Mouse (Mus musculus): ENCODE data around the gene Ctrc.

The Ctrc gene

DNA sequence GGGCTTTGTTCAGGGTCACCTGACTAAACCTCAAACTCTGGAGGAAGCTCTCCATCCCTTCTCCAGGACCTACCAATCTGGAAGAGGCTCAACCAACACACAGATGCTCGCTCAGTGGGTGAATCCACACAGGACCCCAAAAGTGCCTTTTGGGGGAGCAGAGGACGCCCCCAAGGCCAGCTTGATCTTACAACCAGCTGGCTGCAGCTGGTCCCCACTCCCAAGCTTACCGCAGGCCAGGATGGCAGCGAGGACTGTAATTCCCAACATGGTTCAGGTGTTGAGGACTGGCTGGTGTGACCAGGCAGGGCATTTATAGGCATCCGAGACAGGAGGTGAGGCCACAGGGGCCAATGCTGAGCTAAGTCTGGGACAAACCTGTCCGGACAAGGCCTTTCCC, at the start of gene Ctrc:
Ctrc (minus strand) TSS at position 361 of the 400 bp plus-strand sequence.
- DNase-seq (ENCODE audit: low spot score in 2 of 2), result no peak

DNA sequence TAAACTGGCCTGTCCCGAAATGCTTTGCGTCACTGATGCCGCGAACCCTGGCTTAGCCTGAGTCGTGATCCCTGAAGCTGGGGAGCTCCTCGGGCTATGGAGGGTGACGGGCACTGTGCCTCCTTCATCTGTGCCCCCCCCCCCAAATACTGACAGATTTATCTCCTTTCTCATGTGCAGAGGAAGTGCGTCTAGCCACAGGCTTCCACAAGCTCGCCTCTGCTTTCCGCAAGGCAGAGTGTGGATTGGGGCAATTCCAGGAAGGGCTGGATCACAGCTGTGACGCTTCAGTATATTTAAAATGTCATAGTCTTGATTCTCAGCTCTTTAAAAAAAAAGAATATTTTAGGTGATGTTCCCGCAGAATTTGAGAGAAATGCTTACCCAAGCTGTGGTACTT, 49.6 kb upstream of the Ctrc start:
- DNase-seq (ENCODE audit: low spot score in 2 of 2), result no peak

DNA sequence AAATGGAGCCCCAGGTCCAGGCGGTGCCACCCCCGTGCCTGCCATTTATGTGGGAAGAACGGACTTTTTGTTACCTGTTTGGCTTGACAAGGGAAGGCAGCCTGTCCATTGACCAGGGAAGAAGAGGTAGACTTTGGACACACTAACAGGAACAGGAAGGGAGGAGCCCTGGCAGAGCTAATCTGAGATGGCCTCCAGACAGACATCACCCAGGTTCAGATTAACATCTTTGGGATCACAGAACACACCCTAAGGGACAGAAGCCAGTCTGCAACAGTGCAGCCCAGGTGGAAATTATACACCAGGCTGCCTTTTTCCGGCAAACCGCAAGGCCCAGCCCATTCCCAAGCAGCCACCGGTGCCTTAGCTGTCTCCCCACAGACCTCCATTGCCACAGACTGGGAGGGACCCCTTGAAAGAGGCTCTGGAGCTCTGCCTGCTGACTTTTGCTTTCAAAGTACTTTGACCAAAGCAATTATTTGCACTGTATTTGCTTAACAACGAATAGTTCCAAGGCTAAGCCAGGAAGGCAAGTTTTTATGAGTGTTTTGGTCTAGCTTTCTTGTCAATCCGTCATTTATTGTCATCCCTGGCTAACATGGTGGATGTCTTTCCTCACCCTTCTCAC, 47.1 kb upstream of the Ctrc start:
- DNase-seq (ENCODE audit: low spot score in 2 of 2), result no peak

DNA sequence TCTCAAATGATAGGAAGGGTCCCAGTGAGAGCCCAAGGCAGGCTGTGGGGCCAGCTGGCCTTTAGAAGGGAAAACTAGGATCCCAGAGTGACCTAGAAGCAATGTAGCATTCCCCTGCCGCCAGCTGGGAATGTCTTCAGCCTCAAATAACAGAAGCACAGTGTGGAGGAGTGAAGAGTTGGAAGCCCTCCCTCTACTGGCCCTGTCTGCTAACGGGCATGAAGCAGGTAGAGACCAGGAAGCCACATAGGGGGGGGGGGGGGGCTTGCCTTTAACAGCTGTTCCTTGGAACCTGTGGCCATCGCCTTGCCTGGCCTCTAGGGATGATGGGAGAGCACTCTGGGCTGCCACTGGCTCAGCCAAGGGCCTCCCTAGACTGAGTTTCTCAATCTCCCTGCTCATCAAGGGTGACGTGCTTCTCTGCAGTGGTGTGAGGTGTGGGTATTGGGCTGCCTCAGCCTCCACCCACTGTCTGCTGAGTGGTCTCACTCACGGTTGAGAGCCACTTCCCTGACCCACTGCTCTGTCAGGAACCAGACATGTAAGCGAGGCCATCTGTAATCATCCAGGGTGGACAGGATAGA, 40.3 kb upstream of the Ctrc start:
- DNase-seq (ENCODE audit: low spot score in 2 of 2), result no peak

DNA sequence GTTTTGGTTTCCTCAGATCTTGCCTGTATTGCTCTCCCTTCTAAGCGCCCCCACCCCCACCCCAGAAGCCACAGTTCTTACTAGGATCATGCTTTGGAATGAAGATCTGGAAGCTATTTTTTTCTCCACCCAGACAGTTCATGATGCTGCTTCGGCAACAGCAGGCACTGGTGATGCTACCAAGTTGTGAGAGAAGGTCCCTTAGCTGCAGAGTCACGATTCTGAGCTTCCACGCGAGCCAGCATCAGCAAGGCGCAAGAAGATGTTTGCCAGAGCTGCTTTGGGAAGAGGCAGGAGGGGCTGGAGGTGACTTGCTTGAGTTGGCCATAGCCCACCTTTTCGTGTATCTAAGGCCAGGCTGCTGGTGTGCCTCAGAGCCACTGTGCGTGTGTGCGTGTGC, 39.3 kb upstream of the Ctrc start:
- DNase-seq (ENCODE audit: low spot score in 2 of 2), result no peak

DNA sequence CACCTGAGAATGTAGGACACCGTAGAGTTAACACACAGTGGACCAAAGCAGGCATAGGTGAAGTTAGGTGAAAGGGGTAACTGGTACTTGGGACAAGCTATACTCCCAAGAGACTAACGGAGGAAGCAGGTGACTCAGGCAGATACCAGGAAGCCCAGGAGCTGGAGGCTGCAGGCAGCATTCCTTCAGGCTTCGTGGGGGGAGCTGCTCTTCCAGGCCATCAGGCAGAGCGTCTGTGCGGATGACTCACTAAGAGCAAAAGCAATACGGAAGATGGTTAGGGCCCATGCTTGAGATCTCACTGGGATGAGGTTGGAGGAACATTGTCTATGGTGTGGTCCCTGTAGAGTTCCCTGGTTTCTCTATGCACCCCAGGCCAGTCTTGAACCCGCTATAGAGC, 36.7 kb upstream of the Ctrc start:
- DNase-seq (ENCODE audit: low spot score in 2 of 2), result no peak

DNA sequence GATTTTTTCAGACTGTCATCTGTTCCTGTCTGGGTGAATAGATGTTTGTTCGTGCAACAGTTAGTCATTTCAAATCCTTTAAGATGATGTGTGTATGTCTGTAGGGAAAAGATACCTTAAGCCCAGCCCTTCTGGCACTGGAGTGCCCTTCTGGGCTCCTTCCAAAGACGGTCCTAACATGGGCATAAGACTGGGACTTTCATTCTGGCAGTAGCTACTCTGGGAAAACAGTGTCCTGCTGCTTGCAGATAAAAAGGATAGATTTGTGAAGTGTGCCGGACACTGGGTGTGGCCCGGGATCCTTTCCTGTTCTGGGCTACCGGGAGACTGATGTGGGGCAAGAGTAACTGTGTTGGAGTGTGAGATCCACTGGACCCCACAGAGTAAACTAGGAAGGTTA, 35.8 kb upstream of the Ctrc start:
- no peak for DNase-seq (ENCODE audit: low spot score in 2 of 2)

DNA sequence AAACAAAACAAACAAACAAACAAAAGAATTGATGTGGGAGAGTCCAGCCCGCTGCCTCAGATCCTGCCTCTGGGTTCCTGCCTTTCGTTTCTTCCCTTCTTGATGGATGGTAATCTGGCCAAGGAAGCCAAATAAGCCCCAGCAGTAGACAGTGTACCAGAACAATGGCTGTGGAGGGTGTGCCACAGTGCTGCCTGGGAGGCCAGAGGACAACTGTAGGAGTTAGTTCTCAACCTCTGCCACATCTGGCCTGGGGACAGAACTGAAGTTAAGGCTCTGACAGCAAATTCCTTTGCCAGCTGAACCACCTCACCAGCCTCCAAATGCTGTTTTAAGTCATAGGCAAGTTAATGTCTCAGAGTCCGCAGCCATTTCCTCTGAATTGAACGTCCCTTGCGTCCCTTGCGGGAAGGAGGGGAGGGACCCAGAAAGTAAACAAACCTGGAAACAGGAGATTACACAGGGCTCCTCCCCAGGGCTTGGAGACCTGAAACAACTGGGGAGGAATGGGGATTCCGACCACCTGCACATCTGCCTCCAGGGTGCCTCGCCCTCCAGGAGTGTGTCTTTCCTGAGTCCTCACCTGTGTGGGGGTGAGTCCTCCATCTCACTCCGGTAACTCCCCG, 35.2 kb upstream of the Ctrc start:
- no peak for DNase-seq (ENCODE audit: low spot score in 2 of 2)

DNA sequence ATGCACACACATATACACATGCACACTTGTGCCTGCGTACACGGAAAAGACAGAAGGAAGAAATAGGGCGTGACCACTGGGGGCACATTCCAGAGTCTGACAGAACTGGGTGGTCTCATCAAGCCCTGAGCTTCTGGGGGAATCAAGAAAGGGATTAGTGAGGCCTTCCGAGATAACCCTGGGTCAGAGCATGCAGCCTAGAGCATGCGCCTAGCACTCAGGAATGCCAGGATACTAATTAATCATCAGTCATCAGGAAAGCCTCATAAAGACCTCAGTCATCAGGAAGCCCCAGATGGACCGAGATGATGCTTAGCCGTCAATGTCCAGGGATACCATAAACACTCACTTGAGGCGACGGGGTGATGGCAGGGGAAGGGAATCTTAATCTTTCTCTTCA, 33.7 kb upstream of the Ctrc start:
- no peak for DNase-seq (ENCODE audit: low spot score in 2 of 2)

DNA sequence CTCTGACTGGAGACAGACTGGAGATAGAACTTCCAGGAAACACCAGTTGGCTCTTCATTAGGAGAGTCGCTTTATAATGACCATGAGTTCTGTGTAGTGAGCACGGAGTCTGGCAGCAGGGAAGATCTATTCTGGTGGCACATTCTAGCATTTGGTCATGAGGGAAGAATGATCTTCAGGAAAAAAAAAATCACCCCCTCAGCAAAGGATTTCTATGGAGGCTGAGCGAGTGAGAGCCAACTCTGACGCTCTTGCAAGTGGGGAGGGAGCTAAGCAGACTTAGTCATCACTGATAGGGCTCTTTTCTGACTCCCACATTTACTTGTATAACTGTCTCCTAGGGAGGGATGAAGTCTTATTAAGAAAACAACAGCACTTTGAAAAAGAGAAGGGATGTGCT, 32.9 kb upstream of the Ctrc start:
- no peak for DNase-seq (ENCODE audit: low spot score in 2 of 2)

DNA sequence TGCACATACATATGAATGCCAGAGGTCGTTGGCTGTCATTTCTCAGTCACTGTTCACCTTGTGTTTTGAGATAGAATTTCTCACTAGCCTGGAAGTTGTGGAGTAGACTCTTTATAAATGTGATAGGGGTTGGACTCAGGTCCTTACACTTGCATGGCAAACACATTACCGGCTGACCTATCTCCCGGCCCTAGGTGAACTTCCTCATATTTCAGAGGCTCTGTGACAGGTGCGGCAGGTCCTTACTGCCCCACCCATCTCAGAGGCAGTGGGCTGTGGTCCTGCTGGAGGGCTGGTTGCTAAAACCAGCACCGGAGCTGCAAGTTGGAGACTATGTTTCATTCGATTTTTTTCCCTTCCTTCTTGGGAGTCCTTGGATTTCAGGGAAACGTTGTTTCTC, 32.5 kb upstream of the Ctrc start:
- DNase-seq (ENCODE audit: low spot score in 2 of 2), result no peak

DNA sequence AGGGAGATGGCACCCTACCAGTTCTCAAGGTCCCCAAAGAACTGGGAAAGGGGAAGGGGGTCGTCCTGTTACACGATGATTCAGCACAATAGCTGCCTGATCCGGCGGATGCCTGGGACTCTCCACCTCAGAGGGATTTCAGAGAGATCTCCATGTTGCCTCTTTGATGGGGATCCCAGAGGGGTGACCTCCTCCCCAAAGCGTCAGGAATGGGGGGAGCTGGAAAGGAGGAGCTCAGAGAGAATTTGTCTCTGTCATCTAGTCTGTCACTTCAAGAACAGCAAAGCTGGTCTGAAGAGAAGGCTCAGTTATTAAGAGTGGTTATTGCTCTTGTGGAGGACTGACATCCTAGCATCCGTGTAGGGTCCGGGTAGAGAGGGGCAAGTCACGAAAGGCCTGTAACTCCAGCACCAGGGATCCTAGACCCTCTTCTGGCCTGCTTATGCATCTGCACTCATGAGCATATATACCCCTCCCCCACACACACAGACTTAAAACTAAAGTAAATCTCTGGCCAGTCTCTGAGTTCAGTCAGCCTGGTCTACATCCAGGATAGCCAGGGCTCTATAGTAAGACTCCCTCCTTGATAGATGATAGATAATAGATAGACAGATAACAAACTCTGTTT, 29.4 kb upstream of the Ctrc start:
- no peak for DNase-seq (ENCODE audit: low spot score in 2 of 2)

DNA sequence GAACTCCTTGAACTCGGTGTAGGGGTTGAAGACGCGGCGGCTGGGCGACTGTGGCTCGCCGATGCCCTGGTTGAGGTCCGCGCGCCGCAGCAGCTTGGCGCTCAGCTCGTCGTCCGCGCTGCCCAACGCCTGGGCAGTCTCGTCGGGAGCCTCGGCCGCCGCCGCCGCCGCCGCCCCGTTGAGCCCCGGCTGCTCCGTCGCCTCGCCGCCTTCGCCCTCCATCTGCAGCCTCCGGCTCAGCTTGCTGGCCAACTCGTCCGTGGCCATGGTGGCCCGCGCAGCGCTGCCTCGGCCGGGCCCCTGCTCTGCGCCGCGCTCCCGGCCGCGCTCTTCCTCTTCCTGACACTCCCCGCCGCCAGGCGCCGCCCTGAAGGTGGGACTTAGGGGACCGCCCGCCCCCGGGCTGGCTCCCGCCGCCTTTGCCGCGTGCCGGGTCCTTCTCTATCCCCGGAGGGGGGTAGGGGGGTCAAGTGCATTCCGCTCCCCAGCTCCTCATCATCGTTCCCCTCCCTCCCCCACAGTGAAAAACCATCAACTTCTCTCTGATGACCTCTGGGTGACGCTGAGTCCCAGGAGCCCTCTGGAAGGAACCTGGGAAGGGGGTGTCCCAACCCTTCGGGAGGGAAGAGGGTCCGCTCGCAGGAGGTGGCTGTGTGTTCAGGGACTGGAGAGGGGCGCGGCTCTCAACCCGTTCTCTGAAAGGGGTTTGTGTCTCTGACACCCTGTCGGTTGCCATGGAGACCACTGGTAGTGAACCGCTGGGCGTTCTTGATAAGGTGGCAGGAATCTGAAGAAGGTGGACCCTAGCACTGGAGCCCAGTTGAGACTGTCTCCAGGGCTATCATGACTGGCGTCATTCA, 28.7 kb upstream of the Ctrc start, which contains the start of gene Efhd2:
Efhd2 (minus strand) TSS at position 320 of the 860 bp plus-strand sequence.
- peak; percentile 15 to 70 for DNase-seq (ENCODE audit: low spot score in 2 of 2)

DNA sequence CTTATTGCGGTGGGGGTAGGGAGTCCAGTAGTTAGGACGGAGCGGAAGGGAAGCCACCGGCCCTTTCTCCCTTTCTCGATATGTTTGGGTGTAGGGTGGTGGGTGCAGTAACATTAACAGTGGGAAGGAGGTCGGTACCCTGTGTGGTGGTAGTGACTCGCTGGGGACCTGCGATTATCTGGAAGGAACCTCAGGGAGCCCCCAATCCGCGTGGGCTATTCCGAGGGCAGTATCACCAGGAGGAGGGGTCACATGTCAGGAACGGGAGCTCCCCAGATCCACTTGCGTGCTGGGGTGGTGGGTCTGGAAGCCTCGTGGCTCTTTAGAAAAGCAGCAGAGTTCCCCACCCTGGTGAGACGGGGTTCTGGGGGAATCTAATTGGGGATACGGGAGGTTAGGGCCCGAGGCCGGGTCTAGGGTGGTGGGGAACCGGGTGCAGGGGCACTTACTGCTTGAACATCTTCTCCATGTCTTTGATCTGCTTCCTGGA, 28.0 kb upstream of the Ctrc start:
- DNase-seq (ENCODE audit: low spot score in 2 of 2), result no peak

DNA sequence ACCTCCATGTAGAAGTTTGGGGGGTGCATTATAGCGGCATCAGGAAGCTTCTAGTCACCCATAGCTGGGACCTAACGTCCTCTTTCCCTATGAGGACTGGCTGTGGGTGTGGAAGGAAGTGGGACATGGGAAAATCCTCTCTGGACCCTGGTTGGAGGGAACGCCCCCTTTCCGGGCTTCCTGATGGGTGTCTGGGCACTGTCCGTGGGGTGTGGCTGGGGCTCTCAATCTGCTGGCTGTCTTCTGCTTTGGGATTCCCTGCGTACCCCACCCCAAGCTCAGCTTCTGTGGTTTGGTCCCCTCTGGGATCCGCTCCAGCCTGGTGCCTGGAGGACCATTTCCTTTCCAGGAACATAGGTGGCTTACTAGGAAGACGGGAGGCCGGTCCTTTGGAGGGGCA, 26.8 kb upstream of the Ctrc start:
- DNase-seq (ENCODE audit: low spot score in 2 of 2), result peak in 1 of 2 experiments; percentile 12

DNA sequence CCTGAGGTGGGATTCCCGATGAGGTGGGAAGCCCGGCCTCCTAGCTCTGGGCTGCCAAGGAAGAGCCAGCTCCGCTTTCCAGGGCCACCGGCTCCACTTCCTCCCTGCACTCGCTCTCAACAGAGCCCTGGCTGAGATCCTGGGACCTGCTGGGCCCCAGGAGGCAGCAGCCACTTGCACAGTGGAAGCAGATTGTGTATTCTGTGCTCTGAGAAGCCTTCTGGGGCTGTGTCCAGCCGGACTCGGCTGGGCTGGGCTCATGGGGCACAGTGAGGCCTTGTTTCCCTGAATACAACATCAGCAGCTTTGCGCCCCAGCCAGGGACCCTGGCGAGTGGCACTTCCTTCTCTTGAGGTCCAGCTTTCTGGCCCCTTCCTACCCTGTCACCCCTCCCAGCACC, 25.8 kb upstream of the Ctrc start:
- peak; percentile 53 to 69 for DNase-seq (ENCODE audit: low spot score in 2 of 2)

DNA sequence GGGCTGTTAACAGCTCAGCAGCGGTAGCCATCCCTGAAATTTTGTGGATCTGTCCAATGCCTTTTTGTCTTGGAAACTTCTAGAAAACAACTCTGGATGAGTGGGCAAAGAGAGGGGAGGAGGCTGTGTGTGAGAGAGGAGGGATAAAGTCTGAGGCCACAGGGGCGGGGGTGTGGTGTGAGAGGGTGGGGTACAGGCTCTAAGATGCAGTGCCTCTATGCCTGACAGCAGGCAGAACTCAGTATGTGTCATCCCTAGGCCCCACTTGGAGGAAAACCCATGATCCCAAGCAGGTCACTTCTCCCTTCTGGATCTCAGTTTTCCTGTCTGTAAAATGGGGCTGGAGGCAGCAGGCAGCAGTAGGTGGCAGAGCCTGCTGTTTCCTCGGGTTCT, 25.2 kb upstream of the Ctrc start:
- no peak for DNase-seq (ENCODE audit: low spot score in 2 of 2)

DNA sequence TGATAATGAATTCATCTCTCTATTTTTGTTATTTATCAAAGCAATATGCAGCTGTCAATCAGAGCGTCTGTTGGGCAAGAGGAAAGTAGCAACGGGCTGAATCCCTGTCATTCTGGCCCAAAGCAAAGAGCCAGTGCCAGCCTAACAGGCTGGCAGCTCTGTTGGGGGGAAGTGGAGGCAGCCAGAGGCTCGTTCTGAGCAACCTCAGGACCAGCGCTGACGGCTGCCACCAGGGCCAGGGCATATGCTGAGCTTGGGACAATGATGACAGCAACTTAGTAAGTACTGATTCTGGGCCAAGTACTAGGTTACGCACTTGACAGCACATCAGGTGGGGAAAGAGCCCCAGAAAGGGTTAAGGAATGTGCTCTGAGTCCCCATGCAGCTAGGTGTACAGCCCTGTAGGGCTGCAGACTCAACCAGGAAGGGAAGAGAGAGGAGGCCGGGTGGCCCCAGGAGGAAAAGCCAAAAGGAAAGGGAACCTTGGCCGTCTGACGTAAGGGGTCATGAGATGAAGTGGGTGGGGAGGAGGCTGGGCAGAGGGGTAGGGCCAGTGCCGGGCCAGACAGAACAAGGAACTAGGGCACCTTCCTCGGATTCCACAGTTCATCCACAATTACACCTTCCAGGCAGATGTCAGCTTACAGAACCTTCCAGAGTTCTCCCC, 24.6 kb upstream of the Ctrc start:
- DNase-seq (ENCODE audit: low spot score in 2 of 2), result peak in 1 of 2 experiments; percentile 9

DNA sequence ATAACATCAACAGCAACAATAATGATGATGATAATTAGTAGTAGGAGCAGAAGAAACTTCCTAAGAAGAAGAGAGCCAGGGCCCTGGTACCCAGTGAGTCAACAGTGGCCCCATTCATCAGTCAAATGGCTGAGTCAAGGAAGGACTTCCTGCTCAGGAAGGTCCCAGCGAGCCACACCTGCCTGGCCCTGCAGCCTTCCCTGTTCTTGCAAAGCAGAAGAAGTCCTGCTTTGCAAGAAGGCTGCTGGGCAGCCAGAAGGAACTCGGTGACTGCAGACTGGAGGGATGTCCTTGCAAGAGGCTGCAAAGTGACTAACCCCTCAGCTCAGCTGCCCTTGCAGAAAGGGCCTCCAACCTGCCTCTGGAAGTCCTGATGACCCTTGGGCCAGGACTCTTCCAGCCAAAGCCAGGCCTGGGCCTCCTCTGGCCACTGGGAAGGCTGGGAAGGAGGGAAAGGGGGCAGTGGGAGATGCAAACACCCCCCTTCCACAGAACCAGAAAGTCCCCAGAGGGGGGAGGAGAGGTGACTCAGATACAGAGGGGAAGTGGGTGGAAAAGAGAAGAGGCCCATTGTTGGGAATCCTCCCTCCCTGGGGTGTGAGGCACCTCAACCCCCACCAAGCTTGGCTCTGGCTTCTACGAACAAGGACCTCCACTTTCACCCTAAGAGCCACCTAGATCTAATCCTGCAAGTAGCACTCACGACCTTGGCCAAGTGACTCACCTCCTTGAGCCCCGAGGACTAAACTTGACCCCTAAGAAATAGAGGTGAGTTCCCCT, 23.5 kb upstream of the Ctrc start:
- peak in 1 of 2 experiments; percentile 3 for DNase-seq (ENCODE audit: low spot score in 2 of 2)

DNA sequence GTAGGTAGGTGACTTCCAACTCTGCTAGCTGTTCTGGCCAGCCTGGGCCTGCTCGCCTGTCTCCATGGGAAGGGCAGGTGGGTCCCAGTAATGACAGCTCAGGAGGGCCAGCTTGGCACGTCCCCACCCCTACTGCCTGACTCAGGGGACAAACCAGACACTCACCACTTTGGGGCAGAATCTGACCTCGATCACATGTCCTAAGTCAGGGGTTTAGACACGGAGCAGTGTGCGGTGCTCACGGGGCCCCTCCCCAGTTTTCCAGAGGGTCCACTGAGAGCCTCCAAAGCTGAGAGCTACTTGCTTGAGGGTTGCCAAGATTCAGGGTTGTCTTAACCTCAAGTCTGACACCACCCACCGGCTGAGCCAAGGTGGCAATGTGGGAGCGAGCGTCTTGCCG, 21.9 kb upstream of the Ctrc start:
- DNase-seq (ENCODE audit: low spot score in 2 of 2), result peak in 1 of 2 experiments; percentile 33

Measured in frontal cortex, postnatal 14 days (tissue).